Mouse (Mus musculus) common myeloid progenitor, adult 5-6 weeks (primary cell): ENCODE data around the gene Mtrex. TPM values are rescaled to one million over a fixed set of nuclear protein-coding genes. Genes with fewer than 3 reads are reported as not detected.
A peak's percentile ranks its signal among the peaks of the same experiment; 100 is the strongest.

Experiments
- ATAC-seq: replicated peaks from 2 replicates; pipeline ENCODE4 v1.8.0; 2016; ENCODE audit warnings: low read depth, mild to moderate bottlenecking, moderate TSS enrichment, inconsistent platforms; ENCODE audit not compliant: poor library complexity, severe bottlenecking
- total RNA-seq: library from RNA; stranded (forward); fragments of 200-1000, 187-1606 nt; gene quantifications from 2 replicates; pipeline ENCODE4 v1.2.3, GENCODE M21; 2017

Mtrex gene
- 83.1 and 101 TPM in 2 replicates for total RNA-seq

GRCm38 (mm10) chr13:112927287-112928001 lies at the start of gene Mtrex, which contains the start of gene Dhx29:
Mtrex (minus strand) TSS chr13:112927398.
Dhx29 (plus strand) TSS chr13:112927454.
- ATAC-seq, result peak; percentile 97

- peak; percentile 78 for ATAC-seq
These were observed 49.5 kb upstream of the Mtrex start for GRCm38 (mm10) chr13:112976720-112977119.

DNA sequence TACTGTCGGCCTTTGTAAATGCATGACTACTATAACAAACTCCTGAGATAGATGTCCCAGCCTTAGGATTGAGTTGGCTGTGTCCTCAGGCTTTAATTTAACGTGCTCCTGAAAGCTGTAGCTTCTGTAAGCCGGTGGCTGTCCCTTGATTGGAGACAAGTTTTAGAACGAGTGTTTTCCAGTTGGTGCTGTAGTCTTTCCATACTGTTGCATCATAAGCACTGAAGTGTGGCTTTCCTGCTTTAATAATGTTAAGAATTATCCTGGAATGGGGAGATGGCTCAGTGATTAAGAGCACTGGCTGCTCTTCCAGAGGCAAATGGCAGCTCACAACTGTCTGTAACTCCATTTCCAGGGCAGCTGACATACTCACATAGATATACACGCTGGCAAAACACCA lies 40.1 kb upstream of the Mtrex start:
- ATAC-seq, result no peak

DNA sequence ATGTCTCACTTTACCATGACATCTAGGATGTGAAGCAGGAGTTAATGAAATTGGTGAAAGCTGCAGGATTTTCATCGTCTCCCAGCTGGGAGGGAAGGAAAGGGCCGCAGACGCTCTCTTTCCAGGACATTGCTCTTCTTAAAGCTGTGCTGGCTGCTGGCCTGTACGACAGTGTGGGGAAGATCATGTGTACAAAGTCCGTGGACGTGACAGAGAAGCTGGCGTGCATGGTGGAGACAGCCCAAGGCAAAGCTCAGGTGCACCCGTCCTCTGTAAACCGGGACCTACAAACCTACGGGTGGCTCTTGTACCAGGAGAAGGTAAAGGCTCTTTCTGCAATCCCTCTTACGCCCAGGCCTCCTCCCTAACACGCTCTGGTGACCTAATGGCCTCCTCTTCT lies 37.2 kb upstream of the Mtrex start:
- ATAC-seq, result no peak

- ATAC-seq, result no peak
These were observed 35.9 kb upstream of the Mtrex start for GRCm38 (mm10) chr13:112963081-112963480.

DNA sequence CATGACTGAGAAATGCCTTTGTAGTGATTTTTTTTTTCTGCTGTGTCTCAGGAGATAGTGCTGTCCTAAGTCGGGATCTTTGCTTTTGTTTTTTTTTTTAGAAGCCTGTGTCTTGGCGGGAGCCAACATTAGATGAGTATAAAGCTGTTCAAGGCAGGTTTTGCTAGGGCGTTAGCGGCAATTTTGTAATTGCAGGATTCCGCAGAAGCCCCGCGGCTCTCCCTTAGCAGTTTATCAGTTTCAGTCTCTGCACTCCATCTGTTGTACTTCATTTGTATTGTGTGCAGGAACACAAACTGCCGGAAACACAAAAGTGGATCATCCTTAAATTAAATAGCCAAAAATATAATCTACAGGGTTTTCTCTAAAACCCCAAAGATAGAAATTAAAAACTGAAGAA lies 26.9 kb upstream of the Mtrex start:
- no peak for ATAC-seq

- ATAC-seq, result peak; percentile 42; the same call in 1 of the 2 replicates
These were observed 18.7 kb upstream of the Mtrex start for GRCm38 (mm10) chr13:112945900-112946299.

GRCm38 (mm10) chr13:112945312-112945711 lies 18.1 kb upstream of the Mtrex start:
- ATAC-seq, result no peak

GRCm38 (mm10) chr13:112941879-112942330 lies 14.7 kb upstream of the Mtrex start:
- ATAC-seq, result 0 out of 2 replicates have a peak, but pooled peaks have one; percentile 18

DNA sequence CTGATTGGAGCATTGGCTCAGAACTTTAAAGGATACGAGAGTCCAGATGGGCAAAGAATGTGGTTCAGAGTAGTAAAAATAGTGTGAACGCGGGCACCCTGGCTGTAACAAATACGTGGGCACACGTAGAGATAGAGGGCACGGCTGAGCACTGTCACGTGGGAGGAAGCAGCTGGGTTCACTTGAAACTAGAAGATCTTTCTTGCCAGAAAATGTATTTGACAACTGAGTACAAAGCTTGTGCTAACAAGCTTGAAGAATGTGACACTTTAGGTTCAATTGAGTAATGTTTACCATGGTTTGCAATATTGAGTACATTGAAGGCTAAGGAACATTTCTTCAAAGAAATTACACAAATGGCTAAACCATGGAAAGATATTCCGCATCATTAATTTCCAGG lies 10.9 kb upstream of the Mtrex start:
- ATAC-seq, result no peak

- ATAC-seq, result no peak
These were observed 955 bp upstream of the Mtrex start for GRCm38 (mm10) chr13:112928038-112928668.

DNA sequence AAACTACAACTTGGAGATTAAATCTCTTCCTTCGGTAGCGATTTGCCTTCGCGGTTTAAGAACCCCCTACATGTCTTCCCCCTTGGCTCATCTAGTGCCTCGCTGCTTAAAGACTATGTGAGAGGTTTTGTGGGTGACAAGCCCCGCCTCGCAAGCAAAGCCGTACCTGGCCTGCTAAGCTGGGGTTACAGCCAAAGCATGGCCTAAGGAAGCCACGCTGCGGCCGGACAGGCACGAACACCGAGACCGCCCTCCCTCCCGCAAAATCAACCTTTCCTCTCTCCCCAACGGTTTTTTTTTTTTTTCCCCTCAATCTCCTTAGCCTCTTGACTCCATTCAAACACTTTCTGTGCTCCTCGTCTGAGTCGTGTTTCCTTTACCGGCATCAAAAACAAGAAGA lies 402 bp downstream of the Mtrex start:
- ATAC-seq, result peak; percentile 39

GRCm38 (mm10) chr13:112925976-112926375 lies 1.2 kb downstream of the Mtrex start:
- no peak for ATAC-seq

DNA sequence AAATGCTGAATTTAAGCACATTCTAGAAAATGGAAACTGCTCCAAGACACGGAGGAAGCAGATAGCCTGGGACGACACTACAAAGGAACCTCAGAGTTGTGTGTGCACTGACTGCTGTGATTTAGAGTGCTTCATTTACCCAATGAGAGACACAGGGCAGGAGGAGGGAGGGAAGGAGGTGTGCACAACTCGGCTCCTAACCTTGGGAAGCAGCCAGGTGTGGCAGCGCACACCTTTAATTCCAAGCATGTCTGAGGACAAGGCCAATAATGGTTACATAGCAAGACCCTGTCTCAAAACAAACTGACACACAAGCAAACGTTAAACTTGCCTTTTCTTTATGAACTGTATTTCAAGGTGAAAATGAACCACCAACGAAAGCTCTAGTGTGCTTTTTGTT lies 1.9 kb downstream of the Mtrex start:
- no peak for ATAC-seq

GRCm38 (mm10) chr13:112920906-112921305 lies 6.3 kb downstream of the Mtrex start:
- ATAC-seq, result no peak

DNA sequence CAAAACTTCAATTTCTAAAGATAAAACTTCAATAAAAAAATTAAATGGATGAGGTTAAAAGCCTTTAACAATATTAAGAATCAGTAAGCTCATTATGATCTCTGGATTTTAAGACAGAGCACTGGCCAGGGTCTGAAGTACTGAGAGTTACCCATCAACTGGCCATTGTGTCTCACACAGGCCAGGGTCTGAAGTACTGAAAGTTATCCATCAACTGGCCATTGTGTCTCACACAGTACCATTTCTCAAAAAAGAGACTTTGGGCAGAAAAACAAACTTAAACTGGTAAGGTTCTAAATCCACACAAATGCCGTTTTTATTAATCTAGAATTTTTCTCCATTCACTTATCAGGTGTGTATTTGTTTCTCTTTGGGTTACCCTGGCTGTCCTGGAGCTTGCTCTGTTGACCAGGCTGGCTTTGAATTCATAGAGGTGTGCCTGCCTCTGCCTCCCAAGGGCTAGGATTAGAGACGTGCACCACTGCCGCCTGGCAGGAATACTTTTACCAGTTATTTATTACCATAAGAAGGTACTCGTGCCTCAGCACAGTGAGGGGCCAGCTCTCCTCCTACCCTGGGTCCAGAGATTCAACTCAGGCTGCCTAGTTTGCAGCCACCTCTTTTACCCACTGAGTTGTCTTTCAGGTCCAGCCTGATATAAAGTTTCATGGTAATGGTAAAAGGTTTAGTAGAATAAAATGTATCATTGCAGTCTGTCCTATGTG lies 7.9 kb downstream of the Mtrex start:
- no peak for ATAC-seq

DNA sequence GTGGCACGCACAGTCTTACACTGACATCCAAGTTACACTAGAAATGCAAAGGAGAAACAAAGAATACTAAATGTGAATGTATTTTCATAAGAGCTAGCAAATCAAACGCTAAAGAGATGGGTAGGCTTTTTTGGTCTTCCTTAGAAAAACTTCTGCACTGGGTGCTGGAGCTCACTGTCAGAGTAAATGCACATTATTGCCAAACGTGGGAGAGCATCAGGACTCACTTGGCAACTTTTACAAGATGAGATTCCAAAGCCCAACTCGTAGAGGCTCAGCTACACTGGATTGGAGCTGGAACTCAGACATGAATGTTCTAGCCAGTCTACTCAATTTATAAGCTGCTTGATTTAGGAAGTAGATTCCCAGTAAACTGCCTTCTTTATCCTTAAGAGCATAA lies 16.8 kb downstream of the Mtrex start:
- ATAC-seq, result no peak

- peak; percentile 80 for ATAC-seq
These were observed 17.5 kb downstream of the Mtrex start for GRCm38 (mm10) chr13:112909663-112910062.

DNA sequence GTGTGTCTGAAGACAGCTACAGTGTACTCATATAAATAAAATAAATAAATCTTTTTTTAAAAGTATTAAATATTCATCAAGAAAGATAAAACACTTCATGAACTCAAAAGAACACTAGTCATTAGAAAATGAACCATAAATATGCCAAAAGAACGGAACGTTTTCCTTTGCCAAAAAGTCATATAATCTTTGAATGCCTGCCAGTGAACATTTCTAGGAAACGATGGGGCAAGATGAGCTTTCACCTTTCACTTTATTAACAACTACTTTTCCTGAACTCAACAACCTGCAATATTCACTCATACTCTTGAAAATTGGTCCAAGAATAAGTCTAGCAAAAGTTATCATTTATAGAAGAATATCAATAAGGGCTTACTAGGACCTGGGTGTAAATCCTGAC lies 25.0 kb downstream of the Mtrex start:
- ATAC-seq, result no peak

DNA sequence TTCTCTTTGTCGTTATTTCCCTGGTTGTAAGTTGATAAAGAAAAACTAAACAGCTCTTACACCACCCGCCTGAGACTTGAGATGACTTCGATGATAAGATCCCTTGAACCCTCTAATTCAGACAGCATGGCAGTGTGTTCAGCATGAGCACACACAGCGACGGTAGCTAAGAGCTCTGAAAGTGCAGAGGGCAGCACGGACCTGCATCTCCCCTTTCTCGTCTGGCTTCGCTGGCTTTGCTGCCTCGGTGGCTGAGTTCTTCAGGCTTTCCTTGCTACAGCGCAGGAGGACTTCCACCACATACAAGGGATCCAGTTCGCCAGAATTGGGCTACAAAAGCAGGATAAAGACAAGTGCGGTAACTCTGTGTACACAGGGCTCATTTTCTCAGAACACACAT lies 40.0 kb downstream of the Mtrex start:
- ATAC-seq, result no peak
